Mouse (Mus musculus) lung, adult 2 months (tissue): Measurements from ENCODE around the gene Ccdc60.

Experiments
- CTCF ChIP-seq: fragments of 200-500 bp; IDR thresholded peaks from 2 replicates; pipeline ENCODE4 v1.5.1; 2011; ENCODE audit warnings: mild to moderate bottlenecking, low read length, control low read depth; ENCODE audit not compliant: insufficient read depth
- POLR2A ChIP-seq: fragments of 200-500 bp; IDR thresholded peaks from 2 replicates; pipeline ENCODE4 v1.6.1; 2011; ENCODE audit warnings: low read depth, mild to moderate bottlenecking, control low read depth, low read length, borderline replicate concordance; ENCODE audit errors: extremely low read depth

DNA sequence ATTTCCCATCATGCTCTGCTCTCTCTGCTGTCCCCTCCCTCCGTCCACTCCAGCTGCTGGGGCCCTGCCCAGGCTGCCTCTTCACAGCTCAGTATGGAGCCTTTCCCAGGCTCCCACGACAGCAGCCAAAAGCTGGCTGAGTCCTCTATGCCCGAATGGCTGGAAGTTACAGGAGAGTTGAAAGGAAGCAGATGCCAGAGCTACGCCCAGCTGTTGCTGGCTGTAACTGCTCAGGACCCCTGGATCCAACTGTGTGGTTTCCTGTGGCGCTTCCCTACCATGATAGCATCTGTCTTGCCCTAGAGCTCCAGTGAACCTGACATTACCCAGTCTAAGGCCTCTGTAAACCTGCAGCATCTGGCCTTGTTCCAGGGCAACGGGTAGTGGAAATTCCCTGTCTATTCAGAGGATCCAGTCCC is 20.6 kb upstream of the Ccdc60 start:
- TF ChIP-seq CTCF (no peak), POLR2A (no peak)
